Mouse (Mus musculus) A20 (cell line): Measurements from ENCODE around the gene Plcd3.

Experiments used
- DNase-seq: peaks from one replicate; pipeline ENCODE4 v3.0.0-alpha.2; 2011; ENCODE audit warnings: low read depth, low spot score

The Plcd3 gene

DNA sequence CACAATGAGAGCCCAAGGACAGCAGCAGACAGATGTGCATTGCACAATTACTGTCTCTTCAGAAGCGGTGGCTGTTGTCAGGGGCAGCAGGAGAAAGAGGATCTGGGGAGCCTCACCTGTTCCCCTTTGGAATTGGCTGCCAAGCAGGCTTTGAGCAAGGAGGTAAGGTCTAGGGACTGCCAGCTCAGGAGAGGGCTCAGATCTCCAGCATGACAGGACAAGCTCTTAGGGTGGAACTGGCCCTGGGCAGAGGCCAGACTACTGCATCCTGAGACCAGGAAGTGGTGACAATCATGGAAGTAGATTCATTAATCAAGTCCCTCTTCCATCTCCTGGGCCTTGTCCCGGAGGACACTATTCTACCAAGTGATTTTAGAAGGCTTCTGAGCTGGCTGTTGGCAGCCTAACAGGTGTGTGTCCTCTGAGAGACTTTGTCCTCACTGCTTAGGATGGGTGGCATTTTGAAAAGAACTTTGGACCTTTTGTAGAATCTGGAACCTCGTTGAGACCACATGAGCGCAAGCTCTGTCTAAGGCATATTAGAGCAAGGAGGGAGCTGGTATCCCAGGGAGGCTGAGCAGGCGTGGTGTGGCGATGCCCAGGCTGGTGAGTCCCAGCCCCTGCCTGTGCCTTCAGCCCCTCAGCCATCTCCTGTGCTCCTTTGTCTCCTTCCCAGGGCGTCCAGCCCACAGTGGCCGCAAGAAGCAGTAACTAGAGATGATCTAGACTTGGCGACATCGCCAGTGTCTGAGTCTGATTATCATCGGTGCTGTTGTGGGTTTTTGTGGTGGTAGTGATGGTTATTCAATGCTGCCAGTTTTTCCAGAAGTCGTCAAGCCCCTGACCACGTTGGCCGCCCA, 35.0 kb downstream of the Plcd3 start:
- DNase-seq = no peak

DNA sequence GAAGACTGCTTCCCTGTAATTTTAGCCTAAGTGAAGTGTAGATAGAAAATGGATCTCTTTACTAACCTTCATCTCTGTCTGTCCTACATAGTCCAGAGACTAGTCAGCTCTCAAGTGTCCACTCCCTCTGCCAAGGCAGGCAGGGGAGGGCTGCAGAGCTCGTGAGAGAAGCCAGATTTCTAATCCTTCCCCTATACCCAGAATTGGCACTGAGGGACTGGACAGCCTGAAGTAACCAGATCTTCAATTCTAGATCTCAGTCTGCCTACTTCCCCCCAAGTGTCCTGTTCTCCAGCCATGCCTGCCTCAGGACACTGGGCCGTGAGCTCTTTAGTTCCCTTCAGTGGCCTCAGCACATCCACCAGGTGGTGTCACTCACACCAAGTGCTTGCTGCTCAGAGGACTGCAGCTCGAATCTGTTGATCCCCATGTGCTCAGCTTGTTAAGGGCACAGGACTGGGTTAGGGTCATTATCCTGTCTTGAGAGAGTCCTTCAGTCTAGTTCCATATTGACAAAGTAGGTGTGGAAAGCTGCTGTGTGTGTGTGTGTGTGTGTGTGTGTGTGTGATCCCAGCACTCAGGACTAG, 42.9 kb downstream of the Plcd3 start:
- no peak for DNase-seq

DNA sequence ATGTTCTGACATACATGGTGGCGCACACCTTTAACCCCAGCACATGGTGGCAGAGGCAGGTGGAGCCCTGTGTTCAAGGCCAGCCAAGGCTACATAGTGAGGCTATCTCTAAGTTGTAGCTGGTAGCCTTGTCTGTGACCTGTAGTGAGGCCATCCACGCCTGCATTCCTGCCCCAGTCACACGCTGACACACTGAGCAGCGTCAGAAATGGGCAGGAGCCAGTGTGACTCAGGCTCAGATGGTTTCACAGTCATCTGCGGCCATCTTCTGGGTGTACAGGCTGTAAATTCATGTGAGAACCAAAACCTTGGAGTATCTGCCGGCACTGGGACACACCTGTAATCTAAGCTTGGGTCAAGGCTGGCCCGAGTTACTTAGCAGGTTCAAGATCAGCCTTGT, 44.8 kb downstream of the Plcd3 start:
- no peak for DNase-seq

DNA sequence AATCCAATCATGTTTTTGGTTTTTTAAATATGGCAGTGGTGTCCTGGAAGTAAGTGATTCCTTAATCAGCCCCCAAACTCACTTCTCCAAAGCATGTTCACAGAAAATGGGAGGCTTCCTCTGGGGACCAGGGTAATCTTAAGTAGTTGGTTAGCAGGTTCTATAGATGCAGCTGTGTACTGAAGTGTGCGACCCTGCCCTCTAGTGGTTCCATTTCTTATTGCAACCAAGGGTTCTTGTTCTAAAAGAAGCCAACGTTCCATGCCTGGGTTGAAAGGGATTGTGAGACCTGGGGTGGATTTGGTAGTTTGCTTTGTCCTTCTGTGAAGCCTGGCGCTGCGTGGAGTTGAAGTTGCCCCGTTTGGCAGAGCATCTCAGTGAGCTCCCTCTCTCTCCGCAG, 46.7 kb downstream of the Plcd3 start:
- DNase-seq = peak; percentile 69

DNA sequence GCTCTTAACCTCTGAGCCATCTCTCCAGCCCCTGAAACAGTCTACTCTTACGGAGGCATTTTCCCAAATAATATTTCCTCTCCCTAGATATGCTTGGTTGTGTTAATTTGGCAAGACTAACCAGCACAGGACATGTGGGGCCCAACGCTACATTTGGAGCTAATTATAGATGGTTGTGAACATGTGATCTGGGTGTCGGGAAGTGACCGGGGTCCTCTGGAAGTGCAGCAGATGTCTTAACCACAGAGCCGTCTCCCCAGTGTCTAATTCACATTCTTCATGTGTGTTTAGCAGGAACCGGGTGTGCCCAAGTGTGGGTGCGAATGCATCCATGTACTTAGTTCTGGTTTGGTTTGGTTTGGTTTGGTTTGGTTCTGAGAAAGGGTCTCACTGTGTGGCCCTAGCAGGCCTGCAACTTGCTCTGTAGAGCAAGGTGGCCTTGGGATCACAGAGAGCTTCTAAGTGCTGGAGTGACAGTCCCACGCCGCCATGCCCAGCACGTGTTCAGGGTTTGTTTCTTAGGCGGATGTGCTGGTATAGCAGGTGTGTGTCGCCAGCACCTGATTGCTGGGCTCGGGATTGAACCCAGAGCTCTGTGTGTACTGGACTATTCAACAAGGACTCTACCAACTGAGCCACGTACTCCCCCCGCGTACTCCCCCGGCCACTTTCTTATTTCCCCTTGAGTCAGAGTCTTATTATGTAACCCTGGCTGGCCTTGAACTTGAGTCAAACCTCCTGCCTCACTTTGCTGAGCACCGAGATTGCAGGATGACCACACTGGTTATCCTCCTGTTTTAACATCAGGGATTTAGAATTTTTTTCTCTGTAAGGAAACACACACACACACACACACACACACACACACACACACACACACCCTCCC, 48.0 kb downstream of the Plcd3 start:
- no peak for DNase-seq

DNA sequence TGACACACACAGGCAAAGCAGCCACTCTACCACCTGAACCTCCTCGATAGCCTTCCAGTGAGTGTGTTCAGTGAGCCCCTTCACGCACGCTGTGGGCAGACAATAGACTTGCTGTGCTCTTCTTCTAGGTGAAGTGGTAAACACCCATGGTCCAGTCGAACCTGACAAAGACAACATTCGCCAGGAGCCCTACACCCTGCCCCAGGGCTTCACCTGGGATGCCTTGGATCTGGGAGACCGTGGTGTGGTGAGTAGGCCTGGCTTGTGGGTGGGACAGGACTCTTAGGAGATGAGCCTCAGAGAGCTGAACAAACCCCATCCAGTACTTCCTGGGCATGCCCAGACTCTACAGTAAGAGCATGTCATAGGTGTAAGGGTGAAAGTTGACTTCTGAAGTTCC, 49.4 kb downstream of the Plcd3 start:
- no peak for DNase-seq

DNA sequence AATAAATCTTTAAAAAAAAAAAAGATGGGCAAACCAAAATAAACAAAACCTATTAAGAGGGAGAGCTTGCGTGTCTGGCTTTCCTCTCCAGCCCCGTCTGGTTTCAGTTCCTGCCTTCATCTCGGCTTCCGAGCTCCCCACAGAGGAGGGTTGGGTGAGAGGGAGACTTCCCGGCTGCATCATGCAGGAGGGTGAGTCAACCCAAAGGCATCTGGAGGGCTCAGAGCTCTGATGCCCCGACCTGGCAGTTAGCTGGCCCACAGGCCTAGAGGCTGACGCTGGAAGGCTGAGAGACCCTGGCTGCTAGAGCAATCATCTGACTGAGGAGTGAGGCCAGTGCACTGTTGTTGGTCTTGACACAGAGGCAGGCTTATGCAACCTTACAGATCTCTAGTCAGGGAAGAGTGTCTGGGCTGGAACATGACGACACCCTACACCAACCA, 50.2 kb downstream of the Plcd3 start:
- peak; percentile 60 for DNase-seq

DNA sequence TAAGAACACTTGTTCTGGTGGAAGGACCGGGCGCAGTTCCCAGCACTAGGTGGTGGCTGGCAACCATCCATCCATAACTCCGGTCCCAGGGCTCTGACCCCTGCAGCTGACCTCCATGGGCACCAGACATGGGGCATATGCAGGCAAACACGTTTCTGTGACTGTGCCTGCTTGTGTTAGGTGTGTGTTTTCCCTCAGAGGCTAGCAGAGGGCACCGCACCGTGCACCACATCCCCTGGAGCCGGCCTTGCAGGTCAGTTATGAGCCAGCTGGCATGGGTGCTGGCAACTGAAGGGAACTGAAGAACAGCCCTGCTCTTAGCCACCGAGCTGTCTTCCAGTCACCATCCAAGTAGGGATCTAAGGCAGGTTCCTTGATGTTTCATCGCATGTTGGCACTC, 51.3 kb downstream of the Plcd3 start:
- DNase-seq = no peak

DNA sequence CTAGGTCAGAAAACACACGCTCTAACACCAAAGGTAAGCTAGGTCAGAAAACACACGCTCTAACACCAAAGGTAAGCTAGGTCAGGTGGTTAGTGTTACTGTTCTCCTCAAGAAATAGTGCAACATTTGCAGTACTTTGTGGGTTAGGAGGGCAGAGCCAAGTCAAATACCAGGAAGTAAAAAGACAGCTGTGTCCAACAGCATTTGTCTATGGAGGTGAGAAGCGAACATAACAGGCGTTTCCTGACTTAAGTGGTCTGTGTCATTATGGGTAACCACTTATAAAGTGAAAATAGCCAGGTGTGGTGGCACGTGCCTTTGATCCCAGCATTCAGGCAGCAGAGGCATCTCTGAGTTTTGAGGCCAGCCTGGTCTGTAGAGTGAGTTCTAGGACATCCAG, 51.8 kb downstream of the Plcd3 start:
- DNase-seq = no peak

DNA sequence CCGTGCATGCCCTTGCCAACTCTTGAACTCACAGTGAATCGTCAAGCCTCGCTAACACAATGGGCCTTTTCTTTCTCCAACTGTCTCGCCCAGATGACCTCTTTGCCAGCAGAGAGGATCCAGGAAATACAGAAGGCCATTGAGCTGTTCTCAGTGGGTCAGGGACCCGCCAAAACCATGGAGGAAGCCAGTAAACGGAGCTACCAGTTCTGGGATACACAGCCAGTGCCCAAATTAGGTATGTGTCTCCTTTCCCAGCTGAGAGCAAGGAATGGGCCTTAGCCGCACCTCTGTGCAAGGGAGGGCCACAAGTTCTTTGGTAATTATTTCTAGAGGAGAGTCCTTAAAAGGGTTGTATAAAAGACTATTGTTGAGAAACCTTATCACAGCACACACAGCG, 55.2 kb downstream of the Plcd3 start:
- DNase-seq = no peak

DNA sequence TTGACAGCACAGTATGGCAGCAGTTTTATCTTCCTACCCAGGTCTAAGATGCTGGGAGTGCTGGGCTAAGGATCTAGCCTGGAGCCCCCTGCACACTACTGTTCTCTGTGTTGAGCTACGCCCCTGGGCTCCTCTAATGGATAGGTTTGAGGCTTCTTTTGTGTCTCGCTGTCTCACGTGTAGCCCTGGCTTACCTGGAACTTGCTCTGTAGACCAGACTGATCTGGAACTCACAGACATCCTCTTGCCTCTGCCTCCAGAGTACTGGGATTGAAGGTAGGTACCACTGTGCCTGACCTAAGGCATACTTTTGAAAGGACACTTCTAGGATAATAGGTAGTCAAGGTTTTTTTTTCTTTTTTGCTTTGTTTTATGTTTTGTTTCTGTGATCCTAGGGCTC, 57.5 kb downstream of the Plcd3 start:
- no peak for DNase-seq

DNA sequence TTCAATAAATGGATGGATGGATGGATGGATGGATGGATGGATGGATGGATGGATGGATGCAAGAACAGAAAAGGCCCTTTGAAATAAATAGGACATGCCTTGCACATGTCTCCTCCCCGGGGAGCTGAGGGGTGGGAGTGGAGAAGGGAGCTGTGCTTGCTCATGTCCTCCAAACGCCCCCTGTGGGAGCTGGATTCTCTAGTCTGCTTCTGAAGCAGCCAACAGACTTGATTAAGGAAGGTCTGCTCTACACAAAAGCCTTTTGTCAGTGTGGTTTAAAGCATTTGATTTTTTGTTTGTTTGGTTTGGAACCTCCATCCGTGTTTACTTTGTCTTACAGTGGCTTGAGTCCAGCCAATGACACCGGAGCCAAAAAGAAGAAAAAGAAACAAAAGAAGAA, 58.6 kb downstream of the Plcd3 start:
- DNase-seq = no peak

DNA sequence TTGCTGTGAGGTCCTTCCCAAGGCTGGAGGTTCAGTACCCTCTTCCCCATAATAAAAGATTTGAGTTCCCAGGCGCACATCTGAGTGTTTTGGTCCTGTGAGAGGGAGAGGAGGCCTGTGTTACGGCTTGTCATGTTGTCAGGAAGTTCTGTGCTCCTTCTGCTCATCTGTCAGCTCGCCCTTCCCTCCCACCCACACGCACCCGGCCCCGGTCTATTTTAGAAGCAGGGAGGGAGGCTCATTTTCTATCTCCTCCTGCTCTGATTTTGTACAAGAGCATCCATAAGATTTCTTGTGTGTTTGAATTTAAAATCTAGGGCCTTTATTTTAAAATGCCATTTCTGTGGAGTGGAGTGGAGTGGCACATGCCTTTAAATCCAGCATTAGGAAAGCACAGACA, 63.4 kb downstream of the Plcd3 start:
- DNase-seq = no peak

DNA sequence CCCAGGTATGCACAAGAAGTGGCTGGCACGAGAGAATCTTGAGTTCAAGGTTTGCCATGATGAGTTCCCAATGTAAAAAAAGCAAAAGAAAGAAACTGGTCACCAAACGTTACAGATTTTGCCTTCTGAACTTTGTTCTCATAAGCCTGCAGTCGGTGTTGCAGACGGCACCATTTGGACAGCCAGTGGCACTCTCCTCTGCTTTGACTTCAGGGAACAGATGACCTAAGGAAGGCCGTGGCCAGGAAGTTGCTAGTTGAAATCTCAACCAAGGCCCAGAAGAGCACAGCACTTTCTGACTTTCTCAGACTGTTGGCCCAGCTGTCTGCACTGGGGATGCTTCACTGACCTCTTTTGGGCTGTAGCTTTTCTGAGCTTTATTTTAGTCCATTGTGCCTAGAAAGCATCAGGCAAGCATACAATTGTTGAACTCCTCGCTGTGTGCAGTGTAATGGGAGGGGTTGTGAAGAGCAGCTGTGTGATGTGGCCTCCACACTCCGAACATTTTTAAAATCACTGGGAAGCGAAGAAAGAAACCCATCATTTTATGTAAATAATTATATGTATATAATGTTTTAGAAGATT, 64.5 kb downstream of the Plcd3 start:
- DNase-seq = no peak

DNA sequence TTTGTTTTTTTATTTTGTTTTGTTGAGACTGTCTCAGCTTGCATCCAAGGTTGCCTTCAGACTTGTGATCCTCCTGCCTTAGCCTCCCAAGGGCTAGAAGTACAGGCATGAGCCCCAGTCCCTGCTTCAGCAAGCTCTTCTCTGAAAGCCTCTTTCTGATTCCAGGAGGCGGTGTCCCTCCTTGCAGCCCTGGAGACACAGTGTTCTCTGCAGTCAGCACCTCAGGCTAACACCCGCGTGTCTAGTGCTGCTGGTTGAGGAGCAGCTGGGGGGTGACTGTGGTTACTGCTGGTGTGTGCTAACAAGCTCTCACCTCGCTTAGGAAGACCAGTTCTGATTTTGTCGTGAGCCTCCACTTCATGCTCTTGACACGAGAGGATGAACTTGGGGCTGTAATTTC, 66.5 kb downstream of the Plcd3 start:
- DNase-seq = no peak

DNA sequence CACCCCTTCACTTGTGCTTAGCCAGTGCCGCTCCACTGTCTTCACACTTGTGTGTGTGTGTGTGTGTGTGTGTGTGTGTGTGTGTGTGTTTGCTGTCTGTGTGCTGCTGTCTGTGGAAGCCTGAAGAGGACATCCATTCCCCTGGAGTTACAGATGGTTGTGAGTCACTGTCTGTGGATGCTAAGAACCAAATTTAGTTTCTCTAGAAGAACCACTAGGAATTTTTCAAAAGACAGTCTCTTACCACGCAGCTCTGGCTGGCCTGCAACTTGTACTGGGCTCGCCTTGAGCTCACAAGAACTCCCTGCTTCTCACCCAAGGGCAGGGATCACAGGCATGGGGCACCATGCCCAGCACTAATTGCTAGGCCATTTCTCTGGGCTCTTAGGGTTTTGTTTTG, 68.4 kb downstream of the Plcd3 start:
- no peak for DNase-seq

DNA sequence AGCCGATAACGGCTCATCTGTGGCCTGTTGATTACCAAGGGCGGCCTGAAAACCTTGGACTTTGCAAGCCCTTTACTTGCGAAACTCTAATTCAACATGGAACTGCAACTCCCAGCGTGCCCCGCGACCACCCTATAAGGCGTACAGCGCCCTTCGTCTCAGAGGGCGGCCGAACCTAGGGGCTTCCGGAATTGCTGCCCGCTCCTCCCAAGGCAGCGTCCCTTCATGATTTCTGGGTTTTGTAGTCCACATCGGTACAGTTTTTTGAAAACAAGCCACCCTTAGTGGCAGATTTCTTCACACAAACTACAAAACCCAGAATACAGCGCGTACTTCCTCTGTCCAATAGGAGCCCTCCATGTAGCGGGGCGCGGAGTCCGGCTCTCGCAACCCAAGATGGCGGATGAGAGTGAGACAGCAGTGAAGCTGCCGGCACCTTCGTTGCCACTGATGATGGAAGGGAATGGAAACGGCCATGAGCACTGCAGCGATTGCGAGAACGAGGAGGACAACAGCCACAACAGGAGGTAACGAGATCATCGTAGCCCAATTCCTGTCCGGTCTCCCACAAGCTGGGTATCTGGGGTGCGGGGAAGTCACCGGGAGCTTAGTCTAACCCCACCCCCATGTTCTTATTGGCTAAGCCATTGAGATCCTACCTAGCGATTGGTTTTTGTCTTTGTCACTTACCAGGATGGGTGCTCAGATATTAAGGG, 73.1 kb downstream of the Plcd3 start, which contains the start of the genes Nmt1 and Dcakd:
TSS of gene Nmt1 (plus strand) at position 15 of the 716 bp plus-strand sequence.
TSS of gene Dcakd (minus strand) at position 158 of the 716 bp plus-strand sequence.
- peak; percentile 99 for DNase-seq

DNA sequence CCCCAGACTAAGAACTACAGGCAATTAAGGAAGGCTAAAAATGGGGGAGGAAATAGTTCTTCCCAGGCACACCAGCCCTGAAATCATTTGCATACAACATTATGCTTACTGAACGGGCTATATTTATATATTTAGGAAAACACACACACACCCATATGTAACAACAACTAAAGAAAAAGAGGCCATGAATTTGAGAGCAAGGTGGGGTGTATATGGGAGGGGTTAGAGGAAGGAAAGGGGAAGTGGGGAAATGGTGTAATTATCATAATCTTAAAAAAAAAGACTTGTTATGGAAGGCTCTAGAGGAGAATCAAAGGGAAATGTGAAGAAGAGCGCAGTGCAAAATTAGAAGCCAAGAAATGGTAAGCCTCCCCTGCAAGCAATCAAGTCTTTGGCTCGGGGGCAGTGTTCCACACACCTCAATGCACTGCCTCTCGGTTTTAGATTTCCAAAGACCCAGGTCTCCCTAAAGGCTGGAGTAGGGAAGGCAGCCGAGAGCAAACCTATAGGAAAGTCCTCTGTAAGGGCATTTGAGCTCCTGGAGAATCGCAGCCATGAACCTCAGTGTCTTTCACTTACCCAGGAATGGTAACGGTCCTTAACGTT, 73.8 kb downstream of the Plcd3 start:
- DNase-seq = peak; percentile 82

DNA sequence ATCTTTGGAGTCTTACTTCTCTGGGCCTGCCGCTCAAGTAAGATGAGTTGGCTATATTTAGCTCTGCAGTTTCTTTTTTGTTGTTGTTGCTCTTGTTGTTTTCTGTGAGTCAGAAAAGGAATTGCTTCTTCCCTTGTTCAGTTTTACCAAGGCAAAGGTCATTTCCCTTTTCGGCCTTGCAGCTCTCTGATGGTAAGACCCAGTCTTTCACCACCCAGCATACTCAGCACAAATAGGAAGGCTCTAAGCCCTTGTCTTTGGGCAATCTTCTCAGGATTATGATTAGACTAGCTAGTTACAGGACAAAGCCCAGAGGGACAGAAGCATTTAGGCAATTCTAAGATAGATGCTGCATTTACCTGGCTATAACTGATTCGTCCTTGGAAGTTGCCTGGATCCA, 74.6 kb downstream of the Plcd3 start:
- peak; percentile 75 for DNase-seq

DNA sequence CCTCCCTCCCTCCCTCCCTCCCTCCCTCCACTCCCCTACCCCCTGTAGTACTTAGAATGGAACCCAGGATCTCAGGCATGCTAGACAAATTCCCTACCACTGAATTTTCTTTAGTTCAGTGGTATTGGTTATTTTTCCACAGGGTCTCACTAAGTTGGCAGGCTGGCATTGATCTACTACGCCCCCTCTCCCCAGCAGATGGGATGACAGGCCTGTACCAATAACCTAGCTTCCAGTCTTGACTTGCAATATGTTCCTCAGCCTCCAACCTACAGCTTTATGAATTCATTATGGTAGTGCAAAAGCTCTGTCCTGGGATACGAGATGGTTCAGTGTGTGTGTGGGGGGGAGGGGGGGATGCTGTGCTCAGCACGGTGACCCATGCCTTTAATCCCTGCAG, 77.5 kb downstream of the Plcd3 start:
- no peak for DNase-seq
